7 mouse cellular contexts compared by ENCODE assay signal in the genomic region with DNA sequence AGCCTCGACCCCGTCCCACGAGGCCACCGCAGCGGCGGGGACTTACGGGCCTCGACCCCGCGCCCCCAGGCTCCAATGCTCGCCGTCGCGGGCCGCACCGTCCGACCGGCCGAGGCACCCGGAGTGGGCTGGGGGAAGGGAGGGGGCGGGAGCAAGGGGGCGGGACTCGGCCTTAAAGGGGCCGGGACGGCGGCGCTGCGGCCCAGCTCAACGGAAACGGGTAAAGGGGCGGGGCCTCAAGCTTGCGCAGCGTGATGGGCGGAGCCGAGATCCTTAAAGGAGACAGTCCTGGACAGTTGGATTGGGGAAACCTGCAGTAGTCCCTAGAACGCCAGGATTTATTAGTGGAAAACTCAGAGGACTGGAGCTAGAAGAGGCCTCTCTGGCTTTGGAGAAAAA. TPM values are rescaled to one million over a fixed set of nuclear protein-coding genes. Genes with fewer than 3 reads are reported as not detected.
DNase-seq lines count a peak whose midpoint lies in the region; ATAC-seq and TF ChIP-seq lines count a peak whose summit lies in the region.

A gene (minus strand): TSS at position 141 of the 399 bp plus-strand sequence.

- H3K36me3 ChIP-seq in embryonic facial prominence, embryonic 12.5 days: peaks cover 7% of the 10 kb centered on the region
- no peaks in the 10 kb centered on the region; the same call in 1 of the 2 replicates for H3K36me3 ChIP-seq in kidney, adult 2 months (ENCODE audit: control insufficient read depth, insufficient read depth, low read length)
- peaks cover 31% of the 10 kb centered on the region for H3K36me3 ChIP-seq in limb, embryonic 12.5 days
- 0 out of 2 replicates have a peak, but pooled peaks cover 4% of the 10 kb centered on the region for H3K36me3 ChIP-seq in midbrain, embryonic 15.5 days (replicated peaks)
- peaks cover 4% of the 10 kb centered on the region for H3K36me3 ChIP-seq in spleen, adult 2 months (ENCODE audit: control insufficient read depth, insufficient read depth, low read length)

- H3K27me3 ChIP-seq in embryonic facial prominence, embryonic 12.5 days: no peaks in the 10 kb centered on the region
- no peaks in the 10 kb centered on the region for H3K27me3 ChIP-seq in kidney, adult 2 months (replicated peaks; ENCODE audit: control insufficient read depth, insufficient read depth, low read length)
- no peaks in the 10 kb centered on the region for H3K27me3 ChIP-seq in limb, embryonic 12.5 days
- no peaks in the 10 kb centered on the region for H3K27me3 ChIP-seq in midbrain, embryonic 15.5 days (replicated peaks)
- H3K27me3 ChIP-seq in spleen, adult 2 months (ENCODE audit: control insufficient read depth, insufficient read depth, low read length): no peaks in the 10 kb centered on the region

- peak within 1 kb of the TSS; percentile 78 for H3K27ac ChIP-seq in embryonic facial prominence, embryonic 12.5 days
- peak within 1 kb of the TSS; percentile 99 for H3K27ac ChIP-seq in kidney, adult 2 months (ENCODE audit: insufficient read depth, low read depth, low read length)
- peak within 1 kb of the TSS; percentile 88 for H3K27ac ChIP-seq in limb, embryonic 12.5 days
- H3K27ac ChIP-seq in midbrain, embryonic 15.5 days: peak within 1 kb of the TSS; percentile 76
- H3K27ac ChIP-seq in spleen, adult 2 months (ENCODE audit: insufficient read depth, low read length): peak within 1 kb of the TSS; percentile 58

- peak; percentile 97 for DNase-seq in adrenal gland, postnatal 25 days
- peak; percentile 98 for DNase-seq in heart, adult 18-20 months
- DNase-seq in kidney, adult 2 months: peak; percentile 98
- DNase-seq in spleen, adult 2 months (ENCODE audit: low read depth in 1 of 2, low spot score in 2 of 2): peak; percentile 72 to 91

- TF ChIP-seq CTCF in kidney, adult 2 months (conservative IDR thresholded peaks at IDR 0.05; ENCODE audit: insufficient read depth, insufficient read length, low read depth, low read length): no peak
- no peak for TF ChIP-seq CTCF in spleen, adult 2 months (IDR thresholded peaks at IDR 0.05; ENCODE audit: extremely low read depth, insufficient read depth, insufficient read length, insufficient replicate concordance)

- peak; percentile 91 for ATAC-seq in embryonic facial prominence, embryonic 12.5 days (ENCODE audit: insufficient number of reproducible peaks, insufficient read depth, low FRiP score, low TSS enrichment)
- peak; percentile 95 for ATAC-seq in limb, embryonic 12.5 days (ENCODE audit: insufficient number of reproducible peaks, insufficient read depth, low FRiP score, low TSS enrichment, low read depth)
- ATAC-seq in midbrain, embryonic 15.5 days (replicated peaks): peak; percentile 98

- under 1% methylated on average over 27 of the region's 36 CpGs for WGBS in embryonic facial prominence, embryonic 12.5 days
- WGBS in kidney, adult 2 months: 1% methylated on average over 36 of the region's 36 CpGs
- WGBS in limb, embryonic 12.5 days: 1% methylated on average over 34 of the region's 36 CpGs
- under 1% methylated on average over 36 of the region's 36 CpGs for WGBS in midbrain, embryonic 15.5 days
- WGBS in spleen, adult 2 months: 1% methylated on average over 35 of the region's 36 CpGs

- H3K4me1 ChIP-seq in embryonic facial prominence, embryonic 12.5 days: peaks cover 13% of the 10 kb centered on the region; the same call in 1 of the 2 replicates
- peaks cover 4% of the 10 kb centered on the region; the same call in 1 of the 2 replicates for H3K4me1 ChIP-seq in kidney, adult 2 months (ENCODE audit: control insufficient read depth, insufficient read depth, low read length)
- peaks cover 11% of the 10 kb centered on the region for H3K4me1 ChIP-seq in limb, embryonic 12.5 days (replicated peaks)
- peaks cover 20% of the 10 kb centered on the region for H3K4me1 ChIP-seq in midbrain, embryonic 15.5 days
- H3K4me1 ChIP-seq in spleen, adult 2 months (ENCODE audit: control insufficient read depth, insufficient read depth, insufficient read length): peaks cover 6% of the 10 kb centered on the region; the same call in 1 of the 2 replicates

- H3K9me3 ChIP-seq in embryonic facial prominence, embryonic 12.5 days: no peaks in the 10 kb centered on the region
- no peaks in the 10 kb centered on the region for H3K9me3 ChIP-seq in limb, embryonic 12.5 days
- H3K9me3 ChIP-seq in midbrain, embryonic 15.5 days: no peaks in the 10 kb centered on the region

- peak within 1 kb of the TSS; percentile 82 for H3K4me2 ChIP-seq in embryonic facial prominence, embryonic 12.5 days (replicated peaks)
- H3K4me2 ChIP-seq in limb, embryonic 12.5 days: peak within 1 kb of the TSS; percentile 76
- H3K4me2 ChIP-seq in midbrain, embryonic 15.5 days: peak within 1 kb of the TSS; percentile 56

- TF ChIP-seq POLR2A in kidney, adult 2 months (IDR thresholded peaks at IDR 0.05; ENCODE audit: low read depth, low read length): peak; percentile 47
- TF ChIP-seq POLR2A in spleen, adult 2 months (IDR thresholded peaks at IDR 0.05; ENCODE audit: low read depth, low read length): no peak

- H3K4me3 ChIP-seq in embryonic facial prominence, embryonic 12.5 days: peak within 1 kb of the TSS; percentile 95
- peak within 1 kb of the TSS; percentile 97 for H3K4me3 ChIP-seq in kidney, adult 2 months (ENCODE audit: insufficient read depth, low read depth, low read length)
- H3K4me3 ChIP-seq in limb, embryonic 12.5 days (replicated peaks): peak within 1 kb of the TSS; percentile 89
- peak within 1 kb of the TSS; percentile 73 for H3K4me3 ChIP-seq in midbrain, embryonic 15.5 days
- H3K4me3 ChIP-seq in spleen, adult 2 months (ENCODE audit: extremely low read depth, insufficient read depth, insufficient read length): peak within 1 kb of the TSS; percentile 77

- peak within 1 kb of the TSS; percentile 91 for H3K9ac ChIP-seq in embryonic facial prominence, embryonic 12.5 days
- H3K9ac ChIP-seq in limb, embryonic 12.5 days (replicated peaks): peak within 1 kb of the TSS; percentile 84
- H3K9ac ChIP-seq in midbrain, embryonic 15.5 days: peak within 1 kb of the TSS; percentile 71

RNA-seq across cellular contexts. Expression of the gene that starts here (rescaled TPM):
- total RNA-seq in adrenal gland, postnatal 25 days (2021): 95.7 and 96.2 TPM in 2 replicates
- 59.1 and 64.5 TPM in 2 replicates for polyA plus RNA-seq in embryonic facial prominence, embryonic 12.5 days (2016; fragmentation: Nextera tagmentation; extraction: Ambion mirVana)
- 10 to 100 TPM; 24.0 to 26.5 TPM for total RNA-seq in heart, adult 18-20 months (2021)
- 62.0 and 62.8 TPM in 2 replicates for polyA plus RNA-seq in kidney, adult 2 months (2012; rRNA removed)
- 49.8 and 50.3 TPM in 2 replicates for polyA plus RNA-seq in limb, embryonic 12.5 days (2016; fragmentation: Nextera tagmentation; extraction: Ambion mirVana)
- polyA plus RNA-seq in midbrain, embryonic 15.5 days (2015; fragmentation: Nextera tagmentation; extraction: Ambion mirVana): 77.3 and 83.5 TPM in 2 replicates
- polyA plus RNA-seq in spleen, adult 2 months (2012; rRNA removed): 18.5 and 20.9 TPM in 2 replicates

Comparison
In these comparisons a context has a peak if more than half of its experiments do, and no peak if none do; other contexts are left out.
1. Peak in every context shown above with its lines: DNase-seq, ATAC-seq, H3K4me3 ChIP-seq and H3K27ac ChIP-seq.